Mouse (Mus musculus): ENCODE measurements around the gene Ltb4r2.

DNA sequence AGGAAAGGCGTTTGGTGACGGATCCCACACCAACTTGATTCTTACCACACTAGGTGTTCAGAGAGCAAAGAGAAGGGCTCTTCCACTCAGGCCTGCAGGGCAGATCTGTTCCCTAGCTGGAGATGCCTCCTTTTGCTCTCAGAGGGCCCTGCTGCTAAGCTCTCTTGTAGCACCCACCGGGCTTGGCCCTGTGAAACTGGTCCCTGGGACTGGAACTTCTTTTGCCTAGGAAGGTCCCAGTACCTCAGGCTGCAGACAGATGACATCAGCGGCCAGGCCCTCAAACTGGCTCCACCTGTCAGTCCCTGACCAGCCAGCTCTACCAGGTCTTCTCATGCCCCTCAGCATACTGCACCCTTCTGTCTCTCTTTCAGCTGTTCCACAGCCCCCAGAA, 47.5 kb upstream of the Ltb4r2 start, which contains the start of gene Tgm1:
- no peak for TF ChIP-seq CTCF (IDR thresholded peaks at IDR 0.05)
- TF ChIP-seq POLR2A (IDR thresholded peaks at IDR 0.05; ENCODE audit: insufficient read depth, low read depth, low read length): no peak

All from heart, adult 2 months (tissue).